Mouse (Mus musculus) cerebellum, postnatal 25 days (tissue): Measurements from ENCODE around the gene Racgap1.
A peak's percentile ranks its signal among the peaks of the same experiment; 100 is the strongest.

ENCODE experiments used
- DNase-seq, 2 experiments: peaks; one replicate each; pipeline ENCODE4 v3.0.0; 2021; ENCODE audit warnings: mixed read lengths in 2 of 2

The Racgap1 gene

GRCm38 (mm10) chr15:99614753-99615152, 36.7 kb downstream of the Racgap1 start:
- DNase-seq, result peak in 1 of 2 experiments; percentile 35

DNA sequence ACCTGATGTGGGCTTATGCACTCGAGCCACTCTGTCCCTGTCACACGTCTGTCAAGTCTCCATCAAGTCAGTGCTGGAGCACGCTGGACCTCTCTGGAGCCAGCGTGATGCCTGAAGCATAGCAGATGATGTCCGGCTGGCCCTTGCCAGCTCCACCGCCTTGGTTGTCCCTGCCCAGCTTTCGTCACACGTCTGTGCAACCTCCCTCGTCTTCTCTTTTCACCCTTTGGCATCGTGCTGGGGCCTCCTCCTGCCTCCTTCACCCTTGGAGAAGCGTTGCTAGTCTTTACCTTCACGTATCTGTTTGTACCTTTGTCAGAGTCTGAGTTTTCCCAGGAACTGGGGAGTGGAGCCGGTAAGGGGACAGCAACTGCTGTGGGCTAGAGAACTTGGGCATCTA, 37.2 kb downstream of the Racgap1 start:
- peak; percentile 23 to 34 for DNase-seq

DNA sequence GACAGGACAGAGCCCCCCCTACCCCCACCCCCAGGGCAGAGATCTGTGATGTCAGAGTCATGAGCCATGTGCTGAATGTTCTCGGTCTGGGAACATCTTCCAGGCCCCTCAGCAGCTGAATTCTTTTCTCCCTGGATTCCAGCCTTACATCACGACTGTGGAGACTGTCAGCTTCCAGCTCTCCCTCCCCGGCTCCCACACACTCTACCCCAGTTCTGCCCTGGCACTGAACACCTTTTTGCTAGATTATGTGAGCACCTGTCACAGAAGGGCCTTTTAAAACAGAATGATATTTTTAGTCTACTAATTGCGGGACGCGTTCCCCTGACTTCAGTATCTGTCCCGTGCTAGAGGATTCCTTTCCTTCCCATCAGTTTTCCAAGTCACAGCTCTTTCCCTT, 39.9 kb downstream of the Racgap1 start:
- DNase-seq, result peak in 1 of 2 experiments; percentile 26

DNA sequence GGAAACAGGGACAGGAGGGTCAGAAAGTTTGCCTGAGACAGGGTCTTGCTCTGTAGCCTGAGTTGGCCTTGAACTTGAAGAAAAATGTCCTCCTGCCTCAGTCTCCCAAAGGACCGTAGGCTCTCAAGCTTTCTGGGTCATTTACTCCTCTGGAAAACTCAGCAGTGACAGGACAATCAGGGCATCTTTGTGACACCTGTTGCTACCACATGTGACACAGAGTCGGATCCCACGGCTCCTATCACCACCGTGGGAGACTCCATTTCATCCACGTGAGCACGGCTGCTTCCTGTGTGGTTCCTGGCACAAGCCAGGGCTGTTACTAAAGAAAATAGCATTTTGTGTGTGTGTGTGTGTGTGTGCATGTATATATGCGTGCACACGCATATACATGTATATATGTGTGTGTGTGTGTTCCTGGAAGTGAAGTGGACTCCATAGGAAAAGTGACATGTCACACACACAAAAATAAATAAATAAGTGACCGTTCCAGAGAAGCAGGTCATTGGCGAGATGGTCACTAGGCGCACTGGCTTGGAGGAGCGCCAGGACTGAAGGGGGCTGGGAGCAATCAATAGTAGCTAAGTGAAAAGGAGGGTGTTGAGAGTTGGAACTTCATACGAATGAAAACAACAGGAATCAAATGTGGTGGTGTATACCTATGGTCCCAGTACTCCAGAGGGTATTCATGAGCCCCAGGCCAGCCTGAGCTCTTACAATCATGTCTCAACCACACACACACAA, 42.9 kb downstream of the Racgap1 start:
- DNase-seq, result peak in 1 of 2 experiments; percentile 34

- DNase-seq, result peak; percentile 41 to 45
Measured at GRCm38 (mm10) chr15:99607388-99608113, 43.9 kb downstream of the Racgap1 start.

DNA sequence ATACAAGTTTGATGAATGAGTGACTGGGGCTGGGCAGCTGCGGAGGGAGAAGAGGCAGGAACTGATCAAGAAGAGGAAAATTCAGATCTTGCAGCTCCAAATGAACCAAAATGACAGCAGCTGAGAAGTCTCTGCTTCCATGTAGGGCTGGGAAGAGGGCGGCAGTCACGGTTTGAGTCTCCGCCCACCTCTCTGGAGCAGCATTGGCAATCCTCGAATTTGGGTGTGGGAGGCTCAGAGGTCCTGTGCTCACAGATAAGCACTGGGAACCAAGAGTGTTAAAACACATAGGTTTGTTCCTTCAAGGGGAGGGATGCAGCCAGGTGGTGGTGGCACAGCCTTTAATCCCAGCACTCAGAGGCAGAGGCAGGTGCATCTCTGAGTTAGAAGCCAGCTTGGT, 44.9 kb downstream of the Racgap1 start:
- DNase-seq, result peak; percentile 24 to 38

GRCm38 (mm10) chr15:99605595-99605994, 45.9 kb downstream of the Racgap1 start:
- no peak for DNase-seq

DNA sequence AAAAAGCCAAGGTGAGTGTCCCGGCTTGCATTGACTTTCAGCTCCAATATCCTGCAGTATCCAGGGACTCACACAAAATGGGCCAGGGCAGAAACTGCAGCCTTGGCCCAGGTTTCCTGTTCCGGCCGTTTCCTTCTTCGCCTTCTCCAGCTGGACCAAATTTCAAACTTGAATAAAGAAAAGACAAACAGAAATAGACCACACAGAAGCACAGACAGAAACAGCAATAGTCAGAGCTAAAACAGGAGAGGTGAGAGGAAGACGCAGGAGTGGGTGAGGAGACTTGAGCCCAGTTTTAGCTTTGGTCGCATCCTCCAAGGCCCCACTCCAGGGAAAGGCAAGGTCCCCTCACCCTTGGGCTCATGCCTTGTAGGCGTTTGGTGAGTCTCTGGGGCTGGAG, 48.2 kb downstream of the Racgap1 start:
- DNase-seq, result peak in 1 of 2 experiments; percentile 28

DNA sequence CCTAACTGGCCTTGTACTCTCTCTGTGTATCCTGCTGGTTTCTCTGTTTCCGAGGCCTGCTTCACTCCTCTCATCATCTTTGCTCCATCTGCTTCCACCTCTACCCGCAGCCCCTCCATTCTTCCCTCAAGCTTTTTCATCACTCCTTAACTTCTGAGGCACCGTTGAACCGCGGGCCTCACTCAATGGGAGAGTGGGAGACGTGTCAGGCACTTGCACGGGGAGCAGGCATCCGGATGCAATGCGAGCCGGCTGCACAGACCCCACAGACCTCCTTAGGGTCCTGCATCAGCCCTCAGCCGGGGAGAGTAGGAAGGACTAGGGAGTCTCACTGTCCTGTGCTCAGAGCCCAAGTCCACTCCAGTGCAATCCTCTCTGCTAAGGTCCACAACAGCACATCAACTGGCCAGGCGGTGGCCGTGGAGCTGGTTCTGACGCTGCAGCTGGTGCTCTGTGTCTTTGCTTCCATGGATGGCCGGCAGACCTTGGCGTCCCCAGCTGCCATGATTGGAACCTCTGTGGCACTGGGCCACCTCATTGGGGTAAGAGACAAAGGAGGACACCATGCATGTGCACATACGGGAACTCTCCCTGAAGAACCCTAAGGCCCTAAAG, 49.1 kb downstream of the Racgap1 start:
- DNase-seq, result peak; percentile 62

DNA sequence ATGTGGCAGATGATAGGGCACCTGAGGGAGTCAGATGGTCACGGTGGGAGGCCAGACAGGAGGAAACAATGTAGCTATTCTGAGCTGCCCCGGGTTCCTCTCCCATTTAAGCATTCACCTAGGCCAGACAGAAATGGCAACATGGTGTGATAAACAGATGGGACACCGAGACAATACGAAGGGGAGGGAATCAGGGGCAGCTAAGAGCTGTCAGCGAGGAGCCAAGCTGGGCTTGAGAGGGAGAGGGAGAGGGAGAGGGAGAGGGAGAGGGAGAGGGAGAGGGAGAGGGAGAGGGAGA, 49.7 kb downstream of the Racgap1 start:
- DNase-seq, result peak in 1 of 2 experiments; percentile 90

GRCm38 (mm10) chr15:99600986-99601822, 50.3 kb downstream of the Racgap1 start, which contains the start of gene Aqp6:
Gene Aqp6, plus strand, starts transcription at chr15:99601400.
- DNase-seq, result peak; percentile 86 to 90

DNA sequence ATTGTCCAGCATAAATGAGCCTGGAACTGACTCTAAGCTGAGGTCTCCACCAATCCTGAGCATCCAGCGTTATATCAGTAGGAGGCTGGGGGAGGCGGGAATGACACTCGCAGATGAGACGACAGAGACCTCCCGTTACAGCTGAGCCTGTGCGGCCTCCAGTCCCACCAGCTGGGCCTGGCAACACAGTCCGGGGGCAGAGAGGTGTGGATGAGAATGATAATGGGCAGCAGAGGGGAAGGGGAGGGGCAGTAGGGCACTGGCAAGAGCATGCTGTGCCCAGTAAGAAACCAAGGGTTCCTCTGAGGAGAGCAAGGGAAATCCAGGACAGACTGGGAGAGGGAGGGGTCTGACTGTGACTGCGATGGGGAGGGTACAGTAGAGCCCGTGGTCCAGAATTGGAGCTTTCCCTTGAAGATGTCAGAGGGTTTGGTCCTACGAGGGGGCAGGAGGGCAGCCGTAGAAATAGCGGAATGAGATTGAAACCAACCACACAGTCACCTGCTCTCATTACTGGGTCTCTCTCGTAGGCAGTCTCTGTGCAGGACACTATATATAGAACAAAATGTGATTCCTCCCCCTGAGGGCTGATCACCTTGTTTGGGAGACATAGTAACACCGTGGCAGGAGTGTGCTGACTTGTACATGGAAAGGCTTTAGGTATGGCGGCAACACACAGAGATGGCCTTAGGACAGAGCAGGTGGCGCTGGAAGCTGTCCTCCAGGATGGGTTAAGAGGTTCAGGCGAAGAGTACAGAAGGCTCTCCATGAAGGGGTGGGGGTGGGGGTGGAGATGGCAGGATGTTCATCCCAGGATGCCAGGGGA, 52.0 kb downstream of the Racgap1 start:
- peak; percentile 71 to 75 for DNase-seq

- DNase-seq, result peak; percentile 26 to 32
Measured at GRCm38 (mm10) chr15:99597596-99597995, 53.9 kb downstream of the Racgap1 start.

- peak in 1 of 2 experiments; percentile 34 for DNase-seq
Measured at GRCm38 (mm10) chr15:99596841-99597240, 54.6 kb downstream of the Racgap1 start.

DNA sequence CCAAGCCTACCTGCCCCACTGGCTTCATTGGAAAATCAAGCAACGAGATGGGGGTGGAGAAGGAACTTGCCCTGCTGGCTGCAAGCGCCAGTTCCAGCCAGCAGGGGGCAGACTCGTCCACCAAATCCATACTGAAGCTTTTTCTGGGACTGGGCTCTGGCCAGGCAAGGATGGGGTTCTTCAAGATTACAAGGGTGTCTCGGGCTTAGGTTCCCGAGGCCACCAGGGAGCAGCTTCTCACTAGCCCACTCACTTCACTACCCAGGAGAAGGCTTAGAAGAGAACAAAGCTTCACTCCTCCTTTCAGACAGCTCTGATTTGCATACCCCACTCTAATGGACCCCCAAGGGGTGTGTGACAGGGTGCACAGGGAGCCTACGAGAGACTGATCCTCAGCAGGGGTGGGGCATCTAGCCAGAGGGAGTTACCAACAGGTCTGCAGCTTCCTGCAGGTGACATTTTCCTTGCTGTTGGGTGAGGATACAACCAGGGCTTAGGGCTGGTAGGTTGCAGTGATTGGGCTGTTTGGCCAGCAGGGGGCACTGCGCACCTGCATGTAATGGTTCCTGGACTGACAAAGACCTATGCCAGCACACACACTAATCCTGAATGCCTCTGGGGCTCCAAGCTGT, 55.3 kb downstream of the Racgap1 start:
- peak; percentile 96 to 97 for DNase-seq

- DNase-seq, result no peak
Measured at GRCm38 (mm10) chr15:99594951-99595350, 56.5 kb downstream of the Racgap1 start.

DNA sequence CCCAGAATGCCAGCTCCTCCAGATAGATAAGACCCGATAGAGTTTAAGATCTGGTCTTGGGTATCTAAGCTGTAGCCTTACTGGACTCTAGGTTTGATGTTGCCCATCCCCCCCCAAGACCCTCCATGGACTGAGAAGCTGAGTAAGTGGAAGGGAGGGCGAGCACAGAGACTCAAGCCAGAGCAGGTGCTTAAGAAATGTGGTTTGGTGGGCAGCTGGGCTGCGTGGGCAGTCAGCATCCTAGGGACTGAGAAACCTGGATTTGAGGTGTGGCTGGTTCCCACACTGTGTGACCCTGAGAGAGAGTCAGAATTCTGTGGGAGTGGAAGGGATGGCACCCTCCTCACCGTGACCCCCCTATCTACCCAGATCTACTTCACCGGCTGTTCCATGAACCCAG, 58.6 kb downstream of the Racgap1 start:
- no peak for DNase-seq

- DNase-seq, result peak in 1 of 2 experiments; percentile 39
Measured at GRCm38 (mm10) chr15:99592177-99592576, 59.3 kb downstream of the Racgap1 start.

DNA sequence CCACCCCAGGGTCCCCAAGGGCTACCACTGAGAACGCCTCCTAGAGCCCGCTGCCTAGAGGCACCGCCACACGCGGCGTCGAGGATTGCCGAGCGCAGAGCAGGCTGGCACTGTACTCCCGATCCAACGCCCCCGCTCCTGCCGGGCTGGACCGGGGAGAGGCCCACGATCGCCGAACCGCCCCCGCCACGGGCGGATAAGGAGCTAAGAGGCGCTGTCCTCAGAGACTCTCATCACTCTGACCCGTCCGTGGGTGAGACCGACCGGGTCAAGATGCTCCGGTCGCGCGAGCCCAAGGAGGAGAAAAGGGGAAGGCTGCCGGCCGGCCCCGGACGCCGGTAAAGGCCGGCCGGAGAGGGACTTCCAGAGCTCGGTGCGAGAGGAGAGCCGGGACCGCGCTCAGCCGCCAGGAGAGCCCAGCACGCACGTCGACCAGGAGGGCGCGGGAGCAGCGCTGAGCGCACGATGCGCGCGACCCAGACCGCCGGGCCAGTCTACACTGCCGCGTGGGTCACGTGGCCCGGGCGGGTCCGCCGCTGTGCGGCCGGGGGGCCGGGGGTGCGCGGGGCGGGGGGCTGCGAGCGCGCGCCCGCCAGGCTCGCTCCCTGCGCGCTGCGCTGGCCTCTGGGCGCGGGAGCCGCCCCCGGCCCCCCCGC, 60.9 kb downstream of the Racgap1 start, which contains the start of gene Aqp5:
Aqp5 (plus strand) TSS at position 354 of the 656 bp plus-strand sequence.
- peak; percentile 28 to 44 for DNase-seq

DNA sequence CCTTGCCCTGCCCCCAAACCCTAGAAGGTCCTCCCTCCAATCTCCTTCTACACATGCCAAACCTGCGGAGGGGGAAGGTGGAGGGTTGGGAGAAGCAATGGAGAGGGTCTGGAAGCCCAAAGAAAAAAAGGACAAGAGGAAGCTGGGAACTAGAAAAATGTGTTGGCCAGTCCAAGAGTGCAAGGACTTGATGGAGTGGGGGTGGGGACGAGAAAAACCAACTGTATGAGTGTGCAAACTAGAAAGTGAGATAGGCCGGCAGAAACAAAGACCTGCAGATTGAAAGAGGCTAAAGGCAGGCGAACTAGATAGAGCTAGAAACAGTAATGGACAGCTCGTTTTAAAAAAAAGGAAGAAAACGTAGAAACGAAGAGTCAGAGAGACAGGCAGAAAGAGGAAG, 61.8 kb downstream of the Racgap1 start:
- DNase-seq, result no peak

GRCm38 (mm10) chr15:99589237-99589636, 62.2 kb downstream of the Racgap1 start:
- DNase-seq, result no peak
